Mouse (Mus musculus): ENCODE data around the gene Naif1. TPM values are rescaled to one million over a fixed set of nuclear protein-coding genes. Genes with fewer than 3 reads are reported as not detected.
A peak's percentile ranks its signal among the peaks of the same experiment; 100 is the strongest.

Naif1 gene
- polyA plus RNA-seq, 1 experiment from 2014 or later, result 2.0 TPM

DNA sequence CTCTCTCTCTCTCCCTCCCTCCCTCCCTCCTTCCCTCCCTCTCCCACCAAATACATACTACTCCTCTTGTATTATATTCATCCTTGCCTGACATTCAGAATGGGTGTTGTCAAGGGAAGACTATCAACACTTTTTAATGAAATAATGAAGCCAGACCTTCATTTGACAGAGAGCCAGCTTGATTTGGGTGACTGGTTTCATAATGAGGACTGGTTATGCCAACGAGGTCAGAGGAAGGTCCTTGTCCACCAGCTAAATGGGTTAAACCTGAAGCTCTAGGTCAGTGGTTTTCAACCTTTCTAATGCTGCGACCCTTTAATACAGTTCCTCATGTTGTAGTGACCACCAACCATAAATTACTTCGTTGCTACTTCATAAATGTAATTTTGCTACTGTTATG lies 11.5 kb upstream of the Naif1 start:
- WGBS (ENCODE audit: insufficient replicate concordance), result 71% methylated on average over 3 of the region's 3 CpGs
- no peak overlapping the region for H3K4me3 ChIP-seq (ENCODE audit: low read depth, low read length)
- H3K27me3 ChIP-seq (ENCODE audit: control insufficient read depth, insufficient read depth, low read depth, low read length), result no peaks in the 10 kb centered on the region
- no peak overlapping the region for H3K27ac ChIP-seq (ENCODE audit: low read length)
- H3K9me3 ChIP-seq (replicated peaks; ENCODE audit: control insufficient read depth, low read length), result no peaks in the 10 kb centered on the region
- no peak for ATAC-seq (ENCODE audit: low read depth)
- H3K4me1 ChIP-seq (ENCODE audit: control insufficient read depth, low read depth, low read length), result peaks cover 18% of the 10 kb centered on the region
- no peak overlapping the region for H3K4me2 ChIP-seq (ENCODE audit: low read depth, low read length)
- H3K36me3 ChIP-seq (ENCODE audit: control insufficient read depth, insufficient read depth), result no peaks in the 10 kb centered on the region
- H3K9ac ChIP-seq (ENCODE audit: low read depth, low read length), result no peak overlapping the region

DNA sequence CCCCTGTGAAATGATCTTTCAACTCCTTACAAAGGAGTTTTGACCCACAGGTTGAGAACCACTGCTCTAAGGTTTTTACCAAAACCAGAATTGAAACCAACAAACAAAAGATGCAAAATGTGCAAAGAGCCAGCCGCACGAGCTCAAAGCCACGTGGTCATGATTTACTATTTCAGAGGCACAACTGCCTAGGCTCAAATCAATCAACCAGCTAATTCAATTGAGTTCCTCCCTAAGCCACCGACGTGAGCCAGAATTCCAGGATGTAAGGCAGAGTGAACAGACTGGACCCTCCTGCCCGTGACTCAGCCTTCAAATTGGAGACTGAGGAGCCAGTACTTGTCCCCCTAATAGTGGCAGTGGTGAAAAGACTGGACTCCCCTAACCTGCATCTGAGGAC lies 11.1 kb upstream of the Naif1 start:
- no peaks in the 10 kb centered on the region for H3K9me3 ChIP-seq (replicated peaks; ENCODE audit: control insufficient read depth, low read length)
- H3K4me2 ChIP-seq (ENCODE audit: low read depth, low read length), result no peak overlapping the region
- H3K4me3 ChIP-seq (ENCODE audit: low read depth, low read length), result no peak overlapping the region
- WGBS (ENCODE audit: insufficient replicate concordance), result 63% methylated on average over 6 of the region's 6 CpGs
- no peak overlapping the region for H3K9ac ChIP-seq (ENCODE audit: low read depth, low read length)
- no peak for ATAC-seq (ENCODE audit: low read depth)
- H3K27ac ChIP-seq (ENCODE audit: low read length), result no peak overlapping the region
- peaks cover 21% of the 10 kb centered on the region for H3K4me1 ChIP-seq (ENCODE audit: control insufficient read depth, low read depth, low read length)
- H3K36me3 ChIP-seq (ENCODE audit: control insufficient read depth, insufficient read depth), result no peaks in the 10 kb centered on the region
- H3K27me3 ChIP-seq (ENCODE audit: control insufficient read depth, insufficient read depth, low read depth, low read length), result no peaks in the 10 kb centered on the region

DNA sequence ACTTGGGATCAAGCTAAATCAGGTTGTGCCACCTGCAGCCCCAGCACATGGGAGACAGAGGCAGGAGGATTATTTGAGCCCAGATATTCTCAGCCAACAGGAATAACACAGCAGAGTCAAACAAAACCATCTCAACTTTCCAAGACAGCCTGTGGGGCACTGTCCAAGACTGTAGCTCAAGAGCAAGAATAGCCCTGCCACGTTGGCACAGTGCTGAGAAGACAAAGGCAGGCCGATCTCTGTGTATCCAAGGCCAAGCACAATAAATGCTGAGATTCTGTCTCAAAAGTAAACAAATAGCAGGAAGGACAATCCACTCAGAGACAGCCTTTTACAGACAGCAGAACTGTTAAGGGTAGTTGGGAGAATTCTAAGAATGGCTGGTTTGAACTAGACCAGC lies 10.1 kb upstream of the Naif1 start:
- H3K4me3 ChIP-seq (ENCODE audit: low read depth, low read length), result no peak overlapping the region
- H3K27ac ChIP-seq (ENCODE audit: low read length), result peak overlapping the region; percentile 25
- H3K4me1 ChIP-seq (ENCODE audit: control insufficient read depth, low read depth, low read length), result peaks cover 21% of the 10 kb centered on the region
- H3K9me3 ChIP-seq (replicated peaks; ENCODE audit: control insufficient read depth, low read length), result no peaks in the 10 kb centered on the region
- H3K36me3 ChIP-seq (ENCODE audit: control insufficient read depth, insufficient read depth), result no peaks in the 10 kb centered on the region
- ATAC-seq (ENCODE audit: low read depth), result no peak
- H3K9ac ChIP-seq (ENCODE audit: low read depth, low read length), result no peak overlapping the region
- H3K27me3 ChIP-seq (ENCODE audit: control insufficient read depth, insufficient read depth, low read depth, low read length), result no peaks in the 10 kb centered on the region
- WGBS (ENCODE audit: insufficient replicate concordance), result 61% methylated on average over 2 of the region's 2 CpGs
- H3K4me2 ChIP-seq (ENCODE audit: low read depth, low read length), result no peak overlapping the region

DNA sequence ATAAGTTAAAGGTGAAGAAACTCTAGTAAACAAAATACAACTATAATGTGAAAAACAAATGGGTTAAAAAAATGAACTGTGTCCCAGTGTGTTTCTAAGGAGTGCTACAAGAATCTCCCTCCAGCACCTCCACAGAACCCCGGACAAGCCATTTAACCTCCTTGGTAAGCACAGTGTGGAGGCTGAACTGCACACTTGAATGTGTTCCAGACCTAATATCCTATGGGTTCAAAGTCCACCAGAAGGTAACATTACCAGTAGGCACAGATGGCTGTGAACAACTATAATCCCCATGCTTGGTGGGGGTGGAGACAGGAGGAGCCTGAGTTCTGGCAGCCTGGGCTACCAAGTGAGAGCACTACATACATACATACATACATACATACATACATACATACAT lies 9.6 kb upstream of the Naif1 start:
- Histone ChIP-seq H3K4me3 (ENCODE audit: low read depth, low read length) (no peak overlapping the region), H3K36me3 (ENCODE audit: control insufficient read depth, insufficient read depth) (no peaks in the 10 kb centered on the region), H3K9ac (ENCODE audit: low read depth, low read length) (no peak overlapping the region), H3K27me3 (ENCODE audit: control insufficient read depth, insufficient read depth, low read depth, low read length) (no peaks in the 10 kb centered on the region), H3K9me3 (replicated peaks; ENCODE audit: control insufficient read depth, low read length) (no peaks in the 10 kb centered on the region), H3K27ac (ENCODE audit: low read length) (no peak overlapping the region), H3K4me1 (ENCODE audit: control insufficient read depth, low read depth, low read length) (peaks cover 21% of the 10 kb centered on the region), H3K4me2 (ENCODE audit: low read depth, low read length) (no peak overlapping the region)
- WGBS (ENCODE audit: insufficient replicate concordance), result 75% methylated on average over 1 of the region's 1 CpGs
- ATAC-seq (ENCODE audit: low read depth), result peak; percentile 59; the same call in 1 of the 2 replicates

DNA sequence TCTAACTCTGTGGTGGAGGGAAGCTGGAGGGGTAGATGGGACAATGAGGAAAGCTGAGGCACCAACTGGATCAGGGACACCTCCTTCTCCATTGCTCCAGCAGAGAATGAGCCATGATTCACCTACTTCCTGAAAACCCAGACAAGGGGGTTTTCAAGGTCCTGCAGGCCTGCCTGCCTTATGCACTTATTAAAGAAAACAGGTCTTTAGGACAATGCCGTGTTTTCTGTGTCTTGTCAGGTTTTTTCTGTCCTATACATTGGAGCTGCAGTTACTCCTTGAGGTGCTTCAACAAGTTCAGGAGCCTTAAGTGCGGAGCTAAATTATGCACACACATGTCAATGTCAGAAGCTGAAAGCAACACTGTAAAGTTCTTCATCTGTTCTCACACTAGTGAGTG lies 8.7 kb upstream of the Naif1 start:
- H3K4me2 ChIP-seq (ENCODE audit: low read depth, low read length), result no peak overlapping the region
- no peak overlapping the region for H3K9ac ChIP-seq (ENCODE audit: low read depth, low read length)
- H3K36me3 ChIP-seq (ENCODE audit: control insufficient read depth, insufficient read depth), result no peaks in the 10 kb centered on the region
- H3K27ac ChIP-seq (ENCODE audit: low read length), result no peak overlapping the region
- ATAC-seq (ENCODE audit: low read depth), result no peak
- peaks cover 21% of the 10 kb centered on the region for H3K4me1 ChIP-seq (ENCODE audit: control insufficient read depth, low read depth, low read length)
- H3K4me3 ChIP-seq (ENCODE audit: low read depth, low read length), result no peak overlapping the region
- WGBS (ENCODE audit: insufficient replicate concordance), result 70% methylated on average over 2 of the region's 2 CpGs
- no peaks in the 10 kb centered on the region for H3K27me3 ChIP-seq (ENCODE audit: control insufficient read depth, insufficient read depth, low read depth, low read length)
- H3K9me3 ChIP-seq (replicated peaks; ENCODE audit: control insufficient read depth, low read length), result no peaks in the 10 kb centered on the region

DNA sequence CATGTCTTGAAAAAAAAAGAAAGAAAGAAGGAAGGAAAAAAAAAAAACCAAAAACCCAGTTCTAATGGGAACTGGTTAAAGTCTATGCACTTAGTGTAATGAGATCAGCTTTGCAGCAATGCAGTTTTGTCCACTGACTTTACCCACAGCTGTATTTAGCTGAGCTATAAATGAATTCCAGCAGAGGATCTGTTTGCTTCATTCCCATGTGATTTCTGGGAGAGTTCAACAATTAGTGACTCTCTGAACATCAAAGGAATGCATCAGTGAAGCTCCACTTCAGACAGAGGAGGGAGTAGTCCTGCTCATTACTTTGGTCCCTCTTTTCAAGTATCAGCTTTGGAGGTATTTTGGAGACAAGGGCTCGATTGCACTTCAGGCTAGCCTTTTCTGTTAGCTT lies 4.7 kb upstream of the Naif1 start:
- Histone ChIP-seq H3K36me3 (ENCODE audit: control insufficient read depth, insufficient read depth) (no peaks in the 10 kb centered on the region), H3K27me3 (ENCODE audit: control insufficient read depth, insufficient read depth, low read depth, low read length) (no peaks in the 10 kb centered on the region), H3K9me3 (replicated peaks; ENCODE audit: control insufficient read depth, low read length) (no peaks in the 10 kb centered on the region), H3K4me2 (ENCODE audit: low read depth, low read length) (no peak overlapping the region), H3K27ac (ENCODE audit: low read length) (no peak overlapping the region), H3K4me3 (ENCODE audit: low read depth, low read length) (no peak overlapping the region), H3K9ac (ENCODE audit: low read depth, low read length) (no peak overlapping the region), H3K4me1 (ENCODE audit: control insufficient read depth, low read depth, low read length) (peaks cover 37% of the 10 kb centered on the region)
- ATAC-seq (ENCODE audit: low read depth), result no peak
- 59% methylated on average over 1 of the region's 1 CpGs for WGBS (ENCODE audit: insufficient replicate concordance)

DNA sequence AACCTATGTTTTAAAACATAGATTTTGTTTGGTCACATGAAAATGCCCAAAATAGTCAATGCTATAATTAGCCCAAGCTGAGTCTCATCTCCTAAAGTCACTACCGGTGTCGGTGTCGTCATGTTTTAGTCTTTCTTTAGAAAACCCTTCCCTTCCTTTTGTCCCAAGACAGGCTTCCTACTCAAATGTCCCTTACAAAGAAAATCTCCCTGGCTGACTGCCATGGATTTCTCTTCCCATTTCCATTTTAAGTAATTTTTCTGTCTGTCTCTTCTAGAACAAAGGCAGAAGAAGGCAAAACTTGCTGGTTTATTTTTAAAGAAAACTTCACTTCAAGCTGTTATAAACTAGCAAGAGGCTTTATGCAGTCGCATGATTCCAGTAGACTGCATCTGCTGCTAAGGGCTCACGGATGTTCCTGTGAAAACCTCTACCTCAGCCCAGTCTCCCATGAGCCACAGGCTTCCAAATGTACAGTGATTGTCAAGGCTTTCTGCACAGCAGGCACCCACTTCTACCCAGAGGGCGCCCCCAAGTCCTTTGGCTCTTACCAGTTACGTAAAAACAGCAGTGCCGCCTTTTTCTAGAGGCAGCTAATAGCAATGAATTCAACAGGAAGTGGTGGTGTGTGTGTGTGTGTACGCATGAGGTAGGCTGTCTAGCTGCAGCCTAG lies 2.9 kb upstream of the Naif1 start:
- no peak for ATAC-seq (ENCODE audit: low read depth)
- Histone ChIP-seq H3K4me3 (ENCODE audit: low read depth, low read length) (no peak overlapping the region), H3K9ac (ENCODE audit: low read depth, low read length) (no peak overlapping the region), H3K4me1 (ENCODE audit: control insufficient read depth, low read depth, low read length) (peaks cover 40% of the 10 kb centered on the region), H3K36me3 (ENCODE audit: control insufficient read depth, insufficient read depth) (no peaks in the 10 kb centered on the region), H3K27ac (ENCODE audit: low read length) (peak overlapping the region; percentile 61), H3K27me3 (ENCODE audit: control insufficient read depth, insufficient read depth, low read depth, low read length) (no peaks in the 10 kb centered on the region), H3K4me2 (ENCODE audit: low read depth, low read length) (peak overlapping the region; percentile 14), H3K9me3 (replicated peaks; ENCODE audit: control insufficient read depth, low read length) (no peaks in the 10 kb centered on the region)
- WGBS (ENCODE audit: insufficient replicate concordance), result 30% methylated on average over 9 of the region's 9 CpGs

DNA sequence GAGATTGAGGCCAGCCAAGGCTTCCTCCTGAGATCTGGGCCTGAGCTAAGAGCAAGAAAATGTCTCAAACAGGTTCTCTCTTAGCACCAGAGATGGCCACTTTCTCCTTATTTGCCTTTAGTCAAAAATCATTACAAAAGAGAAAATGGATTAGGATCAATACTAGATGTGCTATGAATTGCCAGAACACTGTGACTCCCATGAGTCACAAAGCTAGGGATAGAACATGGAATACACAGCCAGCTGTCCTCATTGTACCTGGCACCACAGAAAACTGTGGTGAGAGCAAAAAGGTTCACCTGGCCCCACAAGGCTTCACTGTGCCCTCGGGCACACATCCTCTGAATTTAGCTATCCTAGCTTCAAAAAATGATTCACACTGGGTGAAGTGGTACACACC lies 1.8 kb upstream of the Naif1 start:
- no peaks in the 10 kb centered on the region for H3K36me3 ChIP-seq (ENCODE audit: control insufficient read depth, insufficient read depth)
- no peak for ATAC-seq (ENCODE audit: low read depth)
- no peak overlapping the region for H3K9ac ChIP-seq (ENCODE audit: low read depth, low read length)
- H3K27ac ChIP-seq (ENCODE audit: low read length), result no peak overlapping the region
- H3K27me3 ChIP-seq (ENCODE audit: control insufficient read depth, insufficient read depth, low read depth, low read length), result no peaks in the 10 kb centered on the region
- no peaks in the 10 kb centered on the region for H3K9me3 ChIP-seq (replicated peaks; ENCODE audit: control insufficient read depth, low read length)
- peaks cover 49% of the 10 kb centered on the region for H3K4me1 ChIP-seq (ENCODE audit: control insufficient read depth, low read depth, low read length)
- WGBS (ENCODE audit: insufficient replicate concordance), result 64% methylated on average over 1 of the region's 1 CpGs
- H3K4me3 ChIP-seq (ENCODE audit: low read depth, low read length), result no peak overlapping the region
- no peak overlapping the region for H3K4me2 ChIP-seq (ENCODE audit: low read depth, low read length)

DNA sequence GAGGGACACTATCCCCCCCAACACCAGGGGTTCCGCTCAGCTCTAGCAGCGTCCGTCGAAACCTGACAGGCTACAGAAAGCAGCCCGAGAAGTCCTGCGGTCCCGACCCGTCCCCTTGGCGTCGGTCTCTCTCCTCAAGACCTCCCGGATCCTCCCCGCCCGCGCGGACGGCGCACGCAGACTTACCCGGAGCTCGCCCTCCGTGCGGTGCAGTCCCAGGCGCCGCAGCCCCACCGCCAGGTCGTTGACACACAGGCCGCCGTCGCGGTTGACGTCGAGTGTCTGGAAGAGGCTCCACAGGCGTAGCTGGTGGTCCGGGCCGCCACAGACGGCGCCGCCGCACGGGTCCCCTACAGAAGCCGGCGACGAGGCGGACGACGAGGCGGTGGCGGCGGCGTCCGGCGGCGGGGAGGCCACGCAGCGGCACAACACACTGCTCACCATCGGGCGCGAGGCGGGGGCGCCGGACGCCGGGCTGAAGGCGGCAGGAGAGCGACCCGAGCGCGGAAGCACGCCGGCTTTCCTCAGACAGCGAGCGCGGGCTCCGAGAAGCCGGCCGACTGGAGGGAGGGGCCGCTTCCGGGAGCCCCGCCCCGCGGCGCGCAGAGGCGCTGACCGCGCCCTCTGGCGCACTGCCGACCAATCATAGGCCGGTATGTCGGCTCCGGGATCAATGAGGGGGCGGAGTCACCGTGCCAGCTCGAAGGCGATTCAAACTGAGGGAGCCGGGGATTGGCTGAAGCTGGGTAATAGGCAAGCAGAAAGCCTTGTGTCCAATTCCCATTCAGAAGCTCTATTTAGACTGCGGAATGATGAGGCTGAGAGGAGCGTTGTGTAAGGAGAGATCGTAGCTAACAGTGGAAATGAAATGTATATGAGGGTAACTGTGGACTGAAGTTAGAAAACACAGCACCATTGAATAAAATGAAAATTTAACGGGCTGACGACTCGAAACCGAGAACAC lies 906 bp downstream of the Naif1 start, which contains the start of gene Slc25a25:
Gene Slc25a25 (minus strand): TSS at position 565 of the 964 bp plus-strand sequence.
- Histone ChIP-seq H3K27ac (ENCODE audit: low read length) (peak within 1 kb of the TSS; percentile 97), H3K4me2 (ENCODE audit: low read depth, low read length) (peak within 1 kb of the TSS; percentile 96), H3K4me3 (ENCODE audit: low read depth, low read length) (peak within 1 kb of the TSS; percentile 90), H3K36me3 (ENCODE audit: control insufficient read depth, insufficient read depth) (no peaks in the 10 kb centered on the region), H3K4me1 (ENCODE audit: control insufficient read depth, low read depth, low read length) (peaks cover 50% of the 10 kb centered on the region), H3K9me3 (replicated peaks; ENCODE audit: control insufficient read depth, low read length) (no peaks in the 10 kb centered on the region), H3K9ac (ENCODE audit: low read depth, low read length) (peak within 1 kb of the TSS; percentile 92), H3K27me3 (ENCODE audit: control insufficient read depth, insufficient read depth, low read depth, low read length) (no peaks in the 10 kb centered on the region)
- under 1% methylated on average over 103 of the region's 103 CpGs for WGBS (ENCODE audit: insufficient replicate concordance)
- peak; percentile 83 for ATAC-seq (ENCODE audit: low read depth)

All from liver, embryonic 16.5 days (tissue).